Mouse (Mus musculus) brain, adult 2 months (tissue): ENCODE measurements around the gene Gm14548.
"Not testable (repeated sequence)": the region's sequence is repeated elsewhere in the genome, so short reads cannot be mapped to it uniquely, and the experiment has no call there.

Experiments
- DNase-seq: peaks from one replicate; pipeline ENCODE4 v3.0.0; 2011; ENCODE audit warnings: low read depth, low spot score

Gm14548 gene

DNA sequence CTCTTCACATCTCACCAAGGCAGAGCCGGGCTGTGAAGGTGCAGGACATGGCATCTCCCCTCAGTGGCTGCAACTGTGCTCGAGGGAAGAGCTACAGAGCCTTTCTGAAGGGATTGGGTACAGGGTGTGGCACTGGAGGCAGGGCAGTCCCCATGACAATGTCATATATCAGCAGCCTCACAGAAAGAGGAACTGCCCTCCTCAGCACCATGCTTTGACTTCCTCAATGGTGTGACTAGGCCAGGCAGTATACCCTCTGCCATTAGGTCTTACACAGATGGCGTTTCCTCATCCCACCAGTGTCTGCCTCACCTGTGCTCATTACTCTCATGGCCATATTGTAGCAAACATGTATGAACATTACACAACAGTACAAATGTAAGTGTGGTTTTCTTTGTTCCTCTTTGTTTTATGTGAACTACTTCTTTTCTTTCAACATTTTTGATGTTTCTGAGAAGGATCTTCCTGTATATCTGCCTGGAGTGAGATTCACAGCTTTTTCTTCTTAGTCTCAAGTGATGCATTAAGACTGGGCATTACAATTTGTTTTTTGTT is at the start of gene Gm14548:
TSS of gene Gm14548 (minus strand) at position 85 of the 555 bp plus-strand sequence.
- DNase-seq: peak; percentile 0

DNA sequence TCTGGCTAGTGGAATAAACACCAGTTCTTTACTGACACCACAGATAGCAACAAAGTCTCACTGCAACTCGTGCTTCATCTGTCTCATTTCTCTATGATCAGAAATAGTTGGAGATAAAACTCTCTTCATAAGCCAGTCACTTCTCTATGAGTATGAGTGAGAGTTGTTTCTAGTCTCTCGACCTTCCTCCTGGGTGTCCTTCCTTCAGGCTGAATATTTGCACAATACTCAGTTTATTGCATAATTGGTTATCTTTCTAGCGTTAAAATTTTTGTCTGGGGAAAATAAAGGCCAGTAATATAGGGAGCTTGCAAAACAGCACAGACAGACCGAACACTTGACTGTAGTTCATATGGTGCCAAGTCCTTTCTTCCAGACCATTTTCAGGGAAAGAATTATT is 48.2 kb upstream of the Gm14548 start:
- DNase-seq: no peak

DNA sequence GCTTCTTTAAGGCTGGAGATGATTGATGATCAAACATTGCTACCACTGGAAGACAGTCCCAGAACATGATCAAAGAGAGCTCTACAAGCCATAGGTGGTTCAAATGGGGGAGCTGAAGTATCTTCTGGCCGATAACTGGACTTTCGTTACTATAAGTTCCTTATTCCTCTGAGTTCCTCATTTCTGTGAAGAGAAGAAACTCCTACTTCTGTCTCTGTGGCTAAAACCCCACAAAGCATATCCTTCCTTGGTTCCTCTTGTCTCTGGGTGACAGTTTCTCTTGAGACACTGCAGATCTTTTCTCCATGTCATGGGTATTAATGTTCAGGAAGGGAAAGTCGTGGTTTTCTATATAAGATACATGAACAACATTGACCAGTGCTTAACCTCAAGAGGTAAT is 43.0 kb upstream of the Gm14548 start:
- DNase-seq: peak; percentile 4

DNA sequence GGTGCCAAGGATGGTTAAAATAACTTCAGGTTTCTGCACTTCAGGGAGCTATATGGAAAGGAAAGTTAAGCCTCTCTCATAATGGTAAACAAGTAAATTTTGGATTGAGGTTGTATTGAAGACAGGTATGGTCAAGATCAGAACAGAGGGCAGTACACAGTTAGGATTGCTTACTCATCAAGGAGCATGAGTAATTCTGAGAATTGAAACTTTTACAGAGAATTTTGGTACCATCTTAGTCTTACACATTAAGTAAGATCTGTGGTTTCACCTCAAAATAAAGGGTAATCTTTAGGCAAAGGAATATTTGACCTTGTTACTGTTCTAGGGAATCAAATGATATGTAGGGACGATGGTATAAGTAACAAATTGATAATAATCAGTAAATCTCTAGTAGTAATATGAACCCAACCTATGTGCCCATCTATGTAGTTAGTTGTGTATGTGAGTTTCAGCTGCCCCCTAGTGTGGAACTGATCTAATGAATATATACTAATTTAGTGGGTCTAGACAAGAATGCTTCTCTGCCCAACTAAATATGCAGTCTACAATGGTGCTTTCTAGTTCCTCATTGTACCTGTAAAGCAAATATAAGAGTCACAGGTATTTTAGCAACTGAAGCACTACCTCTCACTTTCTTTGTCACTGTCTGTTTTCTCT is 42.1 kb upstream of the Gm14548 start:
- DNase-seq: no peak

DNA sequence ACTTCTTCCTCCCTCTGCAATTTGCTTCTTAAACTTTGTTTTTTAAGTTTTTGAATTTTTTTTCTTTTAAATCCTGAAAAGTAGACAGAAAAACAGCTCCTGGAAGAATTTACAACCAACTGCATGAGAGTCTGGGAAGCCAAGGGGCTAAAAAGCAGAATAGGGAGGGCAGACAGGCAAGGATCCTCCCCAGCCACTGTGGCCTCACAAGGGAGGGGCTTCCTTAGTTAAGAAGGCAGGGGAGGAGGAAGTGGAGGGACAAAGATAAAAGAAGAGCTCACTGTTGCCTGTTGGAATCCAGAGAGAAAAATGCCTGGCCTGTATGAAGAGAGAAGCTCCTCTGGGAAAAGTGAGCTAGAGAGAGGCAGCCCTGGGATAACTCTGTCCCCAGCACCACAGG is 37.6 kb upstream of the Gm14548 start:
- not testable (repeated sequence) for DNase-seq

DNA sequence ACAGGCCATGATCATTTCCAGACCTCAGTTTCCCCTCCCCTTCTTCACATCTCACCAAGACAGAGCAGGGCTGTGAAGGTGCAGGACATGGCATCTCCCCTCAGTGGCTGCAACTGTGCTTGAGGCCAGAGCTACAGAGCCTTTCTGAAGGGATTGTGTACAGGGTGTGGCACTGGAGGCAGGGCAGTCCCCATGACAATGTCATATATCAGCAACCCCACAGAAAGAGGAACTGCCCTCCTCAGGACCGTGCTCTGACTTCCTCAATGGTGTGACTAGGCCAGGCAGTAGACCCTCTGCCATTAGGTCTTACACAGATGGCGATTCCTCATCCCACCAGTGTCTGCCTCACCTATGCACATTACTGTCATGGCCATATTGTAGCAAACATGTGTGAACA is 17.5 kb upstream of the Gm14548 start, which contains the start of gene Lilra6:
TSS of gene Lilra6 (minus strand) at position 117 of the 400 bp plus-strand sequence.
- DNase-seq: not testable (repeated sequence)

DNA sequence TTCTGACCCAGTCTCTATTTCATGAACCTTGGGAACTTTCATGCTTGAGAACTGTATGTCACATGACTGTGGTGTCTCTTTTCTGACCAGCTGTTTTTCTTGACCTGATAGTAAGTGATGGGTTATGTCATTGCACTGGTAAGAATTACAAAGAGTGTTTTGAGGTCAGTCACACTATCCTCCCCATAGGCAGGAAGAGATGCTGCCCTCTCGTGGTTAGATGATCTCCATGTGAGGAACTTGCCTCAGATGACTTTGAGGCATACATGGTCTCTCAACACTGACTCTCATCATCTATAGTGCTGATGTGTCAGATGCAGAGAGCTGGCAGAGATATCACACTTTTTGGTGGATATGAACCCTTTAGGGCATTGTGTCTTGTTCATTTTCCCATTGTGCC is 5.8 kb upstream of the Gm14548 start:
- peak; percentile 1 for DNase-seq

DNA sequence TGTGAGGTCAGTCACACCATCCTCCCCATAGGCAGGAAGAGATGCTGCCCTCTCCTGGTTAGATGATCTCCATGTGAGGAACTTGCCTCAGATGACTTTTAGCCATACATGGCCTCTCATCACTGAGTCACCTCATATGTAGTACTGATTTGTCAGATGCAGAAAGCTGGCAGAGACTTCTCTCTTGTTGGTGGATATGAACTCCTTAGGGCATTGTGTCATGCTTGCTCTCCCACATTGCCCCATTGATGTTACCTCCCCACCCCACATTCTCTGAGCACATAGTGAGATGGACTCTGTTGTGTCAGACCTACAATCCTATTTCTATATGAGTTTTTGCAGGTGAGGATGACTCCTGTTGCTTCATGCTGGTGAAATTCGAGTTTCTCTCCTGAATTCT is 22.9 kb downstream of the Gm14548 start:
- DNase-seq: not testable (repeated sequence)

DNA sequence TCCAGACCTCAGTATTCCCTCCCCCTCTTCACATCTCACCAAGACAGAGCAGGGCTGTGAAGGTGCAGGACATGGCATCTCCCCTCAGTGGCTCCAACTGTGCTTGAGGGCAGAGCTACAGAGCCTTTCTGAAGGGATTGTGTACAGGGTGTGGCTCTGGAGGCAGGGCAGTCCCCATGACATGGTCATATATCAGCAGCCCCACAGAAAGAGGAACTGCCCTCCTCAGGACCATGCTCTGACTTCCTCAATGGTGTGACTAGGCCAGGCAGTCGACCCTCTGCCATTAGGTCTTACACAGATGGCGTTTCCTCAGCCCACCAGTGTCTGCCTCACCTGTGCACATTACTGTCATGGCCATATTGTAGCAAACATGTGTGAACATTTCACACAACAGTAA is 53.0 kb downstream of the Gm14548 start, which contains the start of gene Pira2:
TSS of gene Pira2 (minus strand) at position 101 of the 400 bp plus-strand sequence.
- not testable (repeated sequence) for DNase-seq

DNA sequence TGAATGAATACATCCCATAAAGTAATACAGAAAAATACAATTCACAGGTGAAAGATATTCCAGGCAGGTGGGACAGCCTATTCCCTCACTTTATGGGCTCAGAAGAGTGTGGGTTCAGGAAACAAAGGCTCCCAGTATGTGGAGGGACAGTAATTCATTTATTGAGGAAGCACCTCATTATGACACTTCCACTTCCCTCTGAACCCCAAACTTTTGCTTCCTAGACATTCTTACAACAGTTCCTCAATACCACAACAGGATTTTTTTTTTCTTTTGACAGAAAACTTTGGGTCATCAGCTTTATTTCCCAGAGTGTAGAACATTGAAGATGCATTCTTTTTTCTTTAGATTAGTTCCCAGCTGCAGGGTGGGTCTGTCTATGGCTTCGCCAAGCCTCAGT is 60.1 kb downstream of the Gm14548 start:
- DNase-seq: not testable (repeated sequence)
